Mouse (Mus musculus): ENCODE data around the gene Setd1b. TPM values are rescaled to one million over a fixed set of nuclear protein-coding genes. Genes with fewer than 3 reads are reported as not detected.

Gene Setd1b
- total and polyA plus RNA-seq, 2 experiments from 2014 or later = 4.8 to 7.2 TPM

GRCm38 (mm10) chr5:123135471-123136360, 6.3 kb upstream of the Setd1b start:
- DNase-seq (ENCODE audit: low spot score) = peak; percentile 72
- Histone ChIP-seq H3K4me2 (ENCODE audit: low read depth, low read length) (peak overlapping the region; percentile 99), H3K4me1 (ENCODE audit: insufficient read depth, low read length) (peaks cover 59% of the 10 kb centered on the region), H3K36me3 (ENCODE audit: insufficient read depth, low read length) (no peaks in the 10 kb centered on the region), H3K9ac (replicated peaks; ENCODE audit: low read length) (peak overlapping the region; percentile 96), H3K27ac (peak overlapping the region; percentile 100), H3K9me3 (ENCODE audit: low read length) (no peaks in the 10 kb centered on the region), H3K27me3 (ENCODE audit: insufficient read depth, low read length) (no peaks in the 10 kb centered on the region), H3K4me3 (ENCODE audit: low read length) (peak overlapping the region; percentile 78)
- ATAC-seq = peak; percentile 2
- WGBS = 3% methylated on average over 30 of the region's 30 CpGs
- TF ChIP-seq CTCF (IDR thresholded peaks at IDR 0.05; ENCODE audit: low read depth) = no peak

- Histone ChIP-seq H3K27me3 (ENCODE audit: insufficient read depth, low read length) (no peaks in the 10 kb centered on the region), H3K9ac (replicated peaks; ENCODE audit: low read length) (peak overlapping the region; percentile 96), H3K4me1 (ENCODE audit: insufficient read depth, low read length) (peaks cover 59% of the 10 kb centered on the region), H3K4me2 (ENCODE audit: low read depth, low read length) (peak overlapping the region; percentile 99), H3K27ac (peak overlapping the region; percentile 100), H3K9me3 (ENCODE audit: low read length) (no peaks in the 10 kb centered on the region), H3K4me3 (ENCODE audit: low read length) (peak overlapping the region; percentile 78), H3K36me3 (ENCODE audit: insufficient read depth, low read length) (no peaks in the 10 kb centered on the region)
- TF ChIP-seq CTCF (IDR thresholded peaks at IDR 0.05; ENCODE audit: low read depth) = no peak
- DNase-seq (ENCODE audit: low spot score) = peak; percentile 88
- ATAC-seq = peak; percentile 13
- WGBS = under 1% methylated on average over 13 of the region's 13 CpGs
These were observed 5.5 kb upstream of the Setd1b start for GRCm38 (mm10) chr5:123136361-123137043.

- Histone ChIP-seq H3K4me2 (ENCODE audit: low read depth, low read length) (peak overlapping the region; percentile 99), H3K36me3 (ENCODE audit: insufficient read depth, low read length) (no peaks in the 10 kb centered on the region), H3K27me3 (ENCODE audit: insufficient read depth, low read length) (no peaks in the 10 kb centered on the region), H3K9me3 (ENCODE audit: low read length) (no peaks in the 10 kb centered on the region), H3K4me3 (ENCODE audit: low read length) (peak overlapping the region; percentile 78), H3K27ac (peak overlapping the region; percentile 100), H3K4me1 (ENCODE audit: insufficient read depth, low read length) (peaks cover 58% of the 10 kb centered on the region), H3K9ac (replicated peaks; ENCODE audit: low read length) (peak overlapping the region; percentile 96)
- 1% methylated on average over 20 of the region's 20 CpGs for WGBS
- TF ChIP-seq CTCF (IDR thresholded peaks at IDR 0.05; ENCODE audit: low read depth) = no peak
- ATAC-seq (no peak), DNase-seq (ENCODE audit: low spot score) (peak; percentile 72)
These were observed 4.7 kb upstream of the Setd1b start for GRCm38 (mm10) chr5:123137044-123137909.

- TF ChIP-seq CTCF (IDR thresholded peaks at IDR 0.05; ENCODE audit: low read depth) = no peak
- H3K27ac ChIP-seq = peak overlapping the region; percentile 100
- H3K4me1 ChIP-seq (ENCODE audit: insufficient read depth, low read length) = peaks cover 52% of the 10 kb centered on the region
- peak overlapping the region; percentile 96 for H3K9ac ChIP-seq (replicated peaks; ENCODE audit: low read length)
- H3K4me2 ChIP-seq (ENCODE audit: low read depth, low read length) = peak overlapping the region; percentile 99
- H3K36me3 ChIP-seq (ENCODE audit: insufficient read depth, low read length) = no peaks in the 10 kb centered on the region
- WGBS = under 1% methylated on average over 6 of the region's 6 CpGs
- DNase-seq (ENCODE audit: low spot score) = no peak
- ATAC-seq = no peak
- no peaks in the 10 kb centered on the region for H3K27me3 ChIP-seq (ENCODE audit: insufficient read depth, low read length)
- H3K4me3 ChIP-seq (ENCODE audit: low read length) = peak overlapping the region; percentile 78
- no peaks in the 10 kb centered on the region for H3K9me3 ChIP-seq (ENCODE audit: low read length)
These were observed 4.1 kb upstream of the Setd1b start for GRCm38 (mm10) chr5:123137910-123138229.

GRCm38 (mm10) chr5:123138230-123138911, 3.6 kb upstream of the Setd1b start:
- WGBS = under 1% methylated on average over 37 of the region's 40 CpGs
- peak; percentile 21 for ATAC-seq
- no peaks in the 10 kb centered on the region for H3K27me3 ChIP-seq (ENCODE audit: insufficient read depth, low read length)
- peak overlapping the region; percentile 96 for H3K9ac ChIP-seq (replicated peaks; ENCODE audit: low read length)
- H3K36me3 ChIP-seq (ENCODE audit: insufficient read depth, low read length) = no peaks in the 10 kb centered on the region
- peak; percentile 41 for TF ChIP-seq CTCF (IDR thresholded peaks at IDR 0.05; ENCODE audit: low read depth)
- peak; percentile 77 for DNase-seq (ENCODE audit: low spot score)
- H3K27ac ChIP-seq = peak overlapping the region; percentile 100
- H3K9me3 ChIP-seq (ENCODE audit: low read length) = no peaks in the 10 kb centered on the region
- H3K4me3 ChIP-seq (ENCODE audit: low read length) = peak overlapping the region; percentile 78
- H3K4me1 ChIP-seq (ENCODE audit: insufficient read depth, low read length) = peaks cover 47% of the 10 kb centered on the region
- H3K4me2 ChIP-seq (ENCODE audit: low read depth, low read length) = peak overlapping the region; percentile 99

Data from hindbrain, postnatal 0 days (tissue).